Mouse (Mus musculus) adrenal gland (tissue): Measurements from ENCODE around the gene Hivep2.

Source experiments
- intact Hi-C: fragments of 180-260 bp; cut with DNase I; formaldehyde crosslinking; loops from one replicate; pipeline ENCODE4 v1.15.1; 2025

Gene Hivep2

GRCm38 (mm10) chr10:14017822-14018364 is 52.0 kb downstream of the Hivep2 start:
- intact Hi-C loops: no loop called here

- intact Hi-C loops: no loop called here
Measured at GRCm38 (mm10) chr10:14018672-14019071, 52.8 kb downstream of the Hivep2 start.

- intact Hi-C loops: no loop called here
Measured at GRCm38 (mm10) chr10:14019198-14019597, 53.3 kb downstream of the Hivep2 start.

- intact Hi-C loops: no loop called here
Measured at GRCm38 (mm10) chr10:14020253-14020652, 54.4 kb downstream of the Hivep2 start.

- intact Hi-C loops: no loop called here
Measured at GRCm38 (mm10) chr10:14024971-14025370, 59.1 kb downstream of the Hivep2 start.

DNA sequence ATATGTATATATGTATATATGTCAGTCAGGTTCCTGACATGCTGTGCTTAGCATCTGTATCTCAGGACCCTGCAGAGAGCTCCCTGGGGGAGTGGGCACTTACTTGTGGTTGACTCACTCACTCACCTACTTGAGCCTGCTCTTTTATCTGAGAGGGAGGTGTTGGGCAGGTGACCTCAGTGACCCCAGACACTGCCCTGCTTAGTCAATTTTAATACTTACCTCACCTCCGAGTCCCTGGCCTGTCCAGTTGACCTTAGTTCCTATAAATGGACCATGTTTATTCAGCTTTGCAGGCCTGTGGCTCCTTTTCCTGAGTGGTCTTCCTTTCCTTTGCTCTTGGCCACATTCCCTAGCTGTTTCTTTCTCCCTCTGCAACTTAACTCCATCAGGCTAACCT is 61.9 kb downstream of the Hivep2 start:
- intact Hi-C loops: no loop called here

DNA sequence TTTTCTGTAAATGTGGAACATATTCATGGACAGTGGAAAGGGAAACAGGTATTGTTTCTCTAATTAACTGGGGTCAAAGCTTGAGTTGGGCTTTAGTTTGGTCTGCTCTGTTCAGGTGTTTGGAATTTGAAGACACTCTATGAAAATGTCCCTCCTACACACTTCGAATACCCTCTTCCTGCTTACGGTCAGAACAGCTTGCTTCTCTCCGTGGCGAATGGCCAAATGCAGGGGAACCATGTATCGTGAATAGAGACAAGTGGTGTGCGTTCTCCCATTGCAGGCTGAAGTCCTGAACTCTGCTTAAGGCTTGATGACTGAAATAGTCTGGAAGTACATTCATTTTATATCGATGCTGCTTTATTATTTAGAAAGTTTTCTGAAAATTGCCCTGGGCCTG is 63.1 kb downstream of the Hivep2 start:
- intact Hi-C loops: no loop called here

DNA sequence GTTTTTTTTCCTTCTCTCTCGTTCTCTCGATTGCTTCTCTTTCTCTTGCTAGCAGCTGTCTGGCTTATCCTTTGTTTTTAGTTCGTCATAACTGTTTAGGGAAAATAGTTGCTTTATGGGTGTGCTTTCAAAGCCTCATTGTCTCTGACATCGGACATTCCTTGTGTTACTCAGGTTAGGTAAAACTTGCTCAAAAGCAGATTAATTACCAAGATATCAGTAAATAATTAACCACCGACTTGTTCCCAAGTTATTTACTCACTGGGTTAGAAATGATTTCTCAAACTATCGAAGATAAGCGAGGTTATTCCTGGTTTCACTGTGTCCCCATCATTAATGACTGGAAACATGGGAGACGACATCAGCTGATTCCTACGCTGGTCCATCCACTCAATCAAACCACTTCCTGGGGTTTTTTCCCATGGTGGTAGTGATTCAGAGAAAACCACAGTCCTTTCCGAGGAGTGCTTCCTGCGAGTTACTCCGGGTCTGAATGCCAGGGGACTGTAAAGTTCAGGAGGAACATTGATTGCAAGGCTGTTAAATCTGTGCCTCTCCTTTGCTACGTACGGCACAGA is 64.7 kb downstream of the Hivep2 start:
- intact Hi-C loops: no loop called here

- intact Hi-C loops: no loop called here
Measured at GRCm38 (mm10) chr10:14032532-14032931, 66.7 kb downstream of the Hivep2 start.

DNA sequence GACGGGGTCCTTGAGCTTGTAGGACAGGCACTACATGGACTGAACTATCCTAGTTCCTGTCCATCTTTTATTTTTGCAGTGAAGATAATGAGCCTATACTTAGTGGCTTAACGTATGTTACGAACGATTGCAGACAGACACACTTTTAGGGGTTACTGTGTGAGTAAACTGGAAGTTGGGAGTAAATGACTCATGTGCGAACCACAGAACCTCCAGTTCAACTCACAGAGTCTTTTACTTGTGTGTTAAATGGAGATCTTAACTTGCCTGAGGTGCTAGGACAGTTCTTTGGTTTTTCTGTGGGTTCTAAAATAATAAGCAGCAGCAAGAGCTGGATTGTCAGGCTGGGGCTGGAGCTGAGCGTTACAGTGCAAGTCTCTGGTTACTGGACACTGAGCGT is 68.2 kb downstream of the Hivep2 start:
- intact Hi-C loops: no loop called here

DNA sequence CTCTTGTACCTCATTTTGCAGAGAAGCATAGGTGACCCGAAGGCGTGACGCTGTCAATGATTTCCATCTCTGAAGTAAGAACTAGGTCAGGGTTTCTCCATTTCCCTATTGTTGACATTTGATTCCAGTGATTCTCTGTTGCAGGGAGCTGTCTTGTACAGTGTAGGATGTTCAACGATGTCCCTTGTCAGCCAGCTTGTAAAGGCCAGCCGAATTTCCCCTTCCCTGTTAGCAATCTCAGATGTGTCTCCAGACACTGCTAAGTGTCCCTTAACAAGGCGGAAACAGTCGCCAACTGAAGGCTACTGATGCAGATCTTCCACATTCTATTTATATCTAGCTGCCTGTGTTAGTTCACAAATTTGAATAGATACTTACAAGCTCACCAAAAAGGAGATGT is 68.9 kb downstream of the Hivep2 start:
- intact Hi-C loops: no loop called here

GRCm38 (mm10) chr10:14035607-14036006 is 69.7 kb downstream of the Hivep2 start:
- intact Hi-C loops: no loop called here

DNA sequence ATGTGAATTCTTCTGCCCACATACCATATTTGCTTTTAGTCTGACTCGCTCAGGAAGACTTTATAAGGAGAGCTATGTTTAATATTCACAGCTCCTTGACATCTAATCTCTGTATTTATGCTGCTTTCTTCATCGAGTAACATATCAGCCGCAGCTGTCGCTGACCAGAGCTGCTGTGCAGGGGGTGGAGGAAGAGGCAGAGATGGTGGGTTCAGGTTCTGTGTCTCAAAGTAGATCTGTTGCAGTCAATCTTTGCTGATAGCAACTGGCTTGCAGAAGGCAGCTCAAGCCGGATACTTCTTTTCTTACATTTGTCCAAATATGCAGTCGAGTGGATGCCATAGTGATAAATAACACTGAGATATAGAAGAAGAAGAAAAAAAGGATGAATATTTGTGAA is 70.6 kb downstream of the Hivep2 start:
- intact Hi-C loops: no loop called here

DNA sequence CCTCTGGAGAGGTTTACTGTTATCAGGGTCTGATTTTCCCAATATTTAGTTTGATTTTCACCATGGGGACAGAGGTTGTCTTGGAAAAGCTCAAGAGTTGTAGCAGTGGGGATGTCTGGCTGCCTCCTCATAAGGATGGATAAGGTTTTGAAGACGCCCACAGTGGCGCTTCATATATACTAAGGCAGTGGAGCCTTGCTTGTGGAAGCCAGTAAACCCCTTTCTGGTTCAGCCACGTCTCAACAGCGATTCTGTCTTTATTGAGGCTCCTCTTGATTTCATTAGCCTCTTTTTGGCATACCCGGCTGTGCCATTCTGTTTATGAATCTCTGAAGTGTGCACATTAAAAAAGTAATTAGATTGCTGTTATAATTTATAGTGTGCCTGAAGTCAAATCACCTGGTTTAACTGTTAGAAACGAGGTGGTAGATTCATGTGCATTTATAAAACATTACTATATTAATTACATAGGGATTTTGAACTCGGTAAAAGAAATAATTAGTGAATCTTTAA is 72.2 kb downstream of the Hivep2 start:
- intact Hi-C loops: no loop called here

DNA sequence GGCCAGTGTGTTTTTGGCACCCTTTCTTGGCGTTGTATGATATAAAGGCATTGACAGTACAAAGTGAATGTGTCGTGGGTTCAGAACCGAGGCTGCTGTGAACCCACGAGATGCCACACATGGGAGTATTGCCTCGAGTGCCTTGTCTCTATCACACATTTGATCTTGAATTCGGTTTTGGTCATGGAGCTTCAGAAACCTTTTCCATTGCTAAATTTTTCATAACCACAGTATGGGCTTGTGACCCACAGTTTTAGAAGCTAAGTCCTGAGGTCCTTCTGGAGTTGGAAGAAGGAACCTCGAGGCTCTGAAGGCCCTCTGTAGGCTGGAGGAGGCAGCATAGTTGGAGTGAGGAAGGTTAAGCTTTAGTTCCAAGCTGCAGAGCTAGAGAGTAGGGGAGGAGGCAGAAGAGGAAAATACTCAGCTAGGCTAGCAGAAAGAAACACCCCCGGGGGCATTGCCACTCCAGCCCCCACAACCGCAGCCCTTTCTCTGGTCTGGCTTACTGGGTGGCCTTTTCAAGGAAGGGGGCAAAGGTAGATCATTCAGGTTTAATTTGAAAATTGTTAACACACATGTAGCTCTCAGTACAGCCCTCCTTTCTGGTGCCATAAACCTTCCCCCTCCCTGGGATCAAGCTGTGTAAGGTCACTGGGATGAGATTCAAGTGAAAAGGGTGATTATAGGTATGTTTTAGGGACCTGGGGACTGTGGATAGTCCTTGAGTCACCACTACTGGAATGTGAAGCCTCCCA is 75.0 kb downstream of the Hivep2 start:
- intact Hi-C loops: no loop called here

DNA sequence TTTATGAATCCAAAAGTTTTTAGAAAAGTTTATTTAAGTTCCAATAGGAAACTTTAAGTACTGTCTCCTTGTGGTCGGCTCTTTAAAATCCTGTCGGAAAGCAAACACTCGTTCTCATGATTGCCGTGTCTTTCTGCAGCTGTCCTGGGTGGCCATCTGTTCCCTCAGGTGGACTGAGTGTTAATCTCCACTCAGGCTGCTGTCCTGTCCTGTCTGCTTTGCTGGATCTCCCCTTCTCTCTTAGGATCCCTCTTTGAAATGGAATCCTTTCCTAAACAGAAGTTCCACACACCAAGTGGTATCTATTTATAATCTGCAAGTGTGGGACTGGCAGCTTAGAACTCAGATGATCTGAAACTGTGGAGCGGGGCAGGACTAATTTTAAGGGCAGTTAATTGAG is 75.7 kb downstream of the Hivep2 start:
- intact Hi-C loops: no loop called here

GRCm38 (mm10) chr10:14042539-14043348 is 76.9 kb downstream of the Hivep2 start:
- intact Hi-C loops: no loop called here

GRCm38 (mm10) chr10:14043349-14043710 is 77.5 kb downstream of the Hivep2 start:
- intact Hi-C loops: no loop called here

DNA sequence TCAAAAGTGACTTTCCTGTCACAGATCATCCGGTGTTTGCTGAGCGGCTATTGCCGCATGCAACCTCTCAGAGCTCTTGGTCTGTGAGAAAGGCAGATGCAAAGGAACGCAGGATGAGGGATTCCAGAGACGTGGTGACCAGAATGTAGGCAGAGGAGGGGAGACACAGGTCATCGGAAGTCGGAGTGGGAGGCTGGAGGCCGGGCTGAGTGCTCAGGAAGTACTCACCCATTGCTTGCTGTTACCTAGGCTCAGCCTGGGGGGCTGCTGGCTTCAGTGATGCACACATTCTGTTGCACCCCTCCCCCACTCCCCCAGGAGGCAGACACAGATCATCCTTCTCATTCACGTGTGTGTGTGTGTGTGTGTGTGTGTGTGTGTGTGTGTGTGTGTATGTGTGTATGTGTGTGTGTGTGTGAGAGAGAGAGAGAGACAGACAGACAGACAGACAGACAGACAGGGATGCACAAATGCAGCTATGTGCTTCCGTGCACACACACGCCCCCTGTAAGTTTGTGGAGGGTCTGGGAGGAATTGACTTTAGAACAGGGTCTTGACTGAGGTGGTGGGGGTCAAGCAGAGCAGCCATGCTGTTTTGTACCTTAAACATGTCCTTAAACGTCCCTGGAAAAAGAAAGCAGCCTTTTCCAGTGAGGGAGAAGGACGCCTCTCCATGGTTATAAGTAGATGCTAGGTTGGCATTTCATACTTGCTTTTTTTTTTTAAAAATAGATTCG is 78.3 kb downstream of the Hivep2 start:
- intact Hi-C loops: no loop called here

- intact Hi-C loops: loop anchor here (5.0 kb wide), 2 partner anchors 63 to 78 kb away; partner anchors contain the start of gene Hivep2
Measured at GRCm38 (mm10) chr10:14044783-14045392, 79.0 kb downstream of the Hivep2 start.

DNA sequence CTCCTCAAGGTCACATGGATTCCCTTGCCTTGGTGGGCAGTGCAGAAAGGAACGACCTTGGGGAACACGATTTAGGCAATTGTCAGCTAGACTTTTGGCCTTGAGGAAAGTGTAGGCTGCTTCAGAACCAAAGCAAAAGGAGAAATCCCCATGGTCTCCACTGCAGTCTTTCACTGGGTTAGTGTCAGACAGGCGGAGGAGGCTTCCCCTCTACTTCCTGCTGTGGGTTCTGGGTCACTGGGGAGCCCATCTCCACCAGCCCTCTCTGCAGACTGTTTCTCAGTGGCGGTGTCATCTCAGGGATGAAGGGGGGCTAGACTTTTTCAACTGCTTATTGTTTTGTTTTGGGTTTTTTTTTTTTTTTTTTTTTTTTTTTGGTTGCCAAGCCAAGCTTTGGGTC is 79.9 kb downstream of the Hivep2 start:
- intact Hi-C loops: loop anchor here (5.0 kb wide), 2 partner anchors 63 to 78 kb away; partner anchors contain the start of gene Hivep2
